Mouse (Mus musculus) bone marrow, adult 2 months (tissue): Measurements from ENCODE around the gene Slc35e4. TPM values are rescaled to one million over a fixed set of nuclear protein-coding genes. Genes with fewer than 3 reads are reported as not detected.

Experiments
- H3K27ac ChIP-seq: fragments of 200-500 bp; 2 replicates; pipeline ENCODE4 v1.5.1; 2012; ENCODE audit warnings: low read depth, mild to moderate bottlenecking, control low read depth, inconsistent platforms, low read length; ENCODE audit not compliant: control insufficient read depth, poor library complexity, insufficient read depth
- H3K4me1 ChIP-seq: fragments of 200-500 bp; 2 replicates; pipeline ENCODE4 v1.6.1; 2011; ENCODE audit warnings: low read length; ENCODE audit not compliant: control insufficient read depth, insufficient read depth
- H3K4me3 ChIP-seq: fragments of 200-500 bp; replicated peaks from 2 replicates; pipeline ENCODE3; 2011; ENCODE audit warnings: mild to moderate bottlenecking, low read depth, low read length, control low read depth; ENCODE audit not compliant: control insufficient read depth
- CTCF ChIP-seq: fragments of 200-500 bp; IDR thresholded peaks from 2 replicates; pipeline ENCODE4 v1.5.1; 2011; ENCODE audit warnings: low read length, control low read depth; ENCODE audit not compliant: control insufficient read depth, insufficient read depth
- POLR2A ChIP-seq: fragments of 200-500 bp; IDR thresholded peaks from 2 replicates; pipeline ENCODE4 v1.6.1; 2011; ENCODE audit warnings: low read depth, mild to moderate bottlenecking, control low read depth, low read length, borderline replicate concordance; ENCODE audit not compliant: control insufficient read depth
- WGBS: fragments of 180-500 bp; shearing (Covaris S2); methylation state at CpG from one replicate; pipeline ENCODE4 v1.1.7; 2018; 5-methylcytosine and 5-hydroxymethylcytosine counted together
- polyA plus RNA-seq: library from polyadenylated mRNA; stranded (reverse); fragments of >200 nt; gene quantifications from 2 replicates; pipeline ENCODE4 v1.2.4, GENCODE M21; 2011; ENCODE audit warnings: low replicate concordance; ENCODE audit not compliant: missing spikeins, insufficient read depth, insufficient read length

The Slc35e4 gene
- polyA plus RNA-seq, 1 experiment = 1.3 TPM

DNA sequence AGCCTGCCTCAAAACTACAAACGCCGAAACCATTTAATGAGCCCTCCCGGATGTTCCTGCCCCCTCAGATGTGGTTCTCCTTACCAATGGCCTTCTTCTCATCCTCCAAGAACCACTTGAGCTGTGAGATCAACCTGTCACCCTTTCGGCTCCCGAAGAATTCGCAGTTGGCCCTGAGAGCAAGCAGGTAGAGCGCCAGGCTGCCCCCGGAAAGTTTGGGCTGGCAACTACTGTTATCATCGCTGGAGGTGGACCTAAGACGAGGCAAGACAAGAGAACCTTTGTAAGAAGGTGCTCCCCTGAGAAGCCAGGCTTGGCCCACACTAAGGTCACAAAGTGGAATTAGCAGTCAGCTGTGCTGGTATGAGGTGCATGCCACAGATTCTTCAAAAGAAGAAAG is 11.5 kb upstream of the Slc35e4 start:
- H3K4me1 ChIP-seq = no peaks in the 10 kb centered on the region; the same call in 1 of the 2 replicates
- no peak for TF ChIP-seq CTCF
- no peak for TF ChIP-seq POLR2A
- WGBS = 90% methylated on average over 10 of the region's 10 CpGs
- H3K27ac ChIP-seq = no peak overlapping the region
- no peak overlapping the region for H3K4me3 ChIP-seq

DNA sequence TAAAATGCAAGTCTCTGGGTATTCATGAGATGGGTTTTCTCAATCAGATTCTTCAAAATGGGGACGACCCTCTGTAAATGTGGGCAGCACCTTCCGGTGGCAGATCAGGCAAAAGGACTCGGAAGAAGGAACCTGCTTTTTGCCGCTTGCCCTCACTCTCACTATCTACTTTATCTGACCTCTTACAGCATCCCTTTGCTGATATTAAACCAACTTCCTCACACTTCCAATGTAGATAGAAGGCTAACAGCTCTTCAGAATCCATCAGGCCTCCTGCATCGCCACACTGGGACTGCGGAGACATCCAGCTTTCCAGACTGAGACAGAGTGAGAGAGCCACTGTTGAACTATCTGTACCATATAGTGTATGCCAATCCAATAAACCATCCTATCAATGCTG is 8.3 kb upstream of the Slc35e4 start:
- no peaks in the 10 kb centered on the region for H3K4me1 ChIP-seq
- no peak overlapping the region for H3K4me3 ChIP-seq
- 78% methylated on average over 6 of the region's 6 CpGs for WGBS
- TF ChIP-seq CTCF (no peak), POLR2A (no peak)
- no peak overlapping the region for H3K27ac ChIP-seq

DNA sequence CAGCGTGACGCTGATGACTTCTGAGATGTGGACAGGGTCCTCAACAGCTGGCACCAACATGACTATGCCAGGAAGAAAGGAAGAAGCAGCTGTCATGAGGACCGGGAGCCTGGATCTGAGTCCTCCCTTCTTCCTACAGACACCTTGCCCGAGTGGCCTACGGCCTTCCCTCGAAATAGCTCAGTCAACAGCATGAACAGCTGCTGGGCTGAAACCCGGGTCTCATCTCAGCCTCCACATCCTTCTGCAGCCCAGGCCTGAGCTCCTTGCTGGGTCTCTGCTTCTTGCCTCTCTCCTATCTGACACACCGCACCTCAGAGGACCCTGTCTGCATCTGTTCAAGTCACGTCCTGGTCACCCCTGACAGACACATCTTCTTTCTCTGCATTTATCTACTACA is 7.7 kb upstream of the Slc35e4 start:
- WGBS = 84% methylated on average over 9 of the region's 9 CpGs
- no peak for TF ChIP-seq CTCF
- no peak for TF ChIP-seq POLR2A

DNA sequence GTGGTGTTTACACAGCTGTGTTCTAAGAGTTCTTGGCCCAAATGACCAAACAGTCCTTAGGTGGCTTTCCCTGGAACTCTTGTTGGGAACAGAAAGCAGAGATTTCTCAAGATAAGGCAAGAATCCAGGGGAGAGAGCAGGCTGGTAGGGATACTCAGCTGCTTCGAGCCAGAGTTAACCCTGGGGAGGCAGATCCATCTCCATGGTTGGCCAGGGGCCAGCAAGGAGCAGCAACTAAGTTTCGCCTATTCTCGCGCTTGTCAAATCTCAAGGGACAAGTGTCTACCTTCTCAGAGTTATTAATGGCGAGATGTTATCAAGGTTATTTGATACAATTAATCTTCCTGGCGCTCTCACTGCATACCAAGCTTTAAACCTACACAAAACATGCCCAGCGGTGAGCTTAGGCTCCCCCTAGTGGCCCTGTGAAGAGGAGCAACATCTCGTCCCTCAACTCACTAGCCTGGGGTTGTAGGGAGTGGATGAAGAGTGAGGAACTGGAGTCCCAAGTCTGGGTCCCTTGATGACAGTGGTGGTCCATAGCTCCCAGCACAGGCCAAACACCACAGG is 6.9 kb upstream of the Slc35e4 start:
- TF ChIP-seq POLR2A (no peak), CTCF (peak; percentile 89)
- H3K4me1 ChIP-seq = no peaks in the 10 kb centered on the region
- H3K4me3 ChIP-seq = no peak overlapping the region
- 38% methylated on average over 8 of the region's 8 CpGs for WGBS
- H3K27ac ChIP-seq = no peak overlapping the region

More for the DNA sequence above, 7.7 kb upstream of the Slc35e4 start:
- Histone ChIP-seq H3K4me3 (no peak overlapping the region), H3K4me1 (no peaks in the 10 kb centered on the region), H3K27ac (no peak overlapping the region)

DNA sequence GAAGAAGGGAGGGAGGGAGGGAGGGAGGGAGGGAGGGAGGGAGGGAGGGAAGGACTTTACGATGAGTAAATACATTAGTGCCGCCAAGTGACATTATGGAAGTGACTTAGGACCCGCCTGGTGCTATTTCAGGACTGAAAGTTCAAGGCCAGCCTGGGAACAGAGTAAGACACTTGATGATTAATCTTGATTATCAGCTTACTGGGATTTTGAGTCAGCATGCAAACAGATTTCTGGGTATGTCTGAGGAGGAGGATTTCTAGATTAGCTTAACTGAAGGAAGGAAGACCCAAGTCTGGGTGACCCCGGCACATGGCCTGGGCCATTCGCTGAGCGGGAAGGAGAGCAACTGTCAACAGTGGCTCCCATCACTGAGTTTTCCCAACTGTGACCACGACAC is 6.0 kb upstream of the Slc35e4 start:
- 84% methylated on average over 7 of the region's 7 CpGs for WGBS
- no peak for TF ChIP-seq CTCF
- no peak for TF ChIP-seq POLR2A
- no peak overlapping the region for H3K4me3 ChIP-seq
- no peak overlapping the region for H3K27ac ChIP-seq
- no peaks in the 10 kb centered on the region for H3K4me1 ChIP-seq

DNA sequence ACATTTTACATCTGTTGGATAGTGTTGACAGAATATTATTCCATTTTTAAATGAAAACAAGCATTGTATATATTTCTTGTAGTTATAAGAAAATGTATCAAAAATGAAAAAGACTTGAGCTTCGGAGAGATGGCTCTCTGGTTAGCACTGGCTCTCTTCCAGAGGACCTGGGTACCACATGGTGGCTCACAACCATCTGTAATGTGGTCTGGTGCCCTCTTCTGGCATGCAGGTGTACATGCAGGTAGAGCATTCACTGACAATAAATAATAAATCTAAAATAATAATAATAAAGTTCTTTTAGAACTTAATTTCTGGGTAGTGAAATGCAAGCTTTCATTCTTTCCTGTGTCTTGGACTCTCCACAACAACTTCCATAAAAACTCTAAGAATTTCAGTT is 4.3 kb upstream of the Slc35e4 start:
- WGBS = 12% methylated on average over 1 of the region's 1 CpGs

DNA sequence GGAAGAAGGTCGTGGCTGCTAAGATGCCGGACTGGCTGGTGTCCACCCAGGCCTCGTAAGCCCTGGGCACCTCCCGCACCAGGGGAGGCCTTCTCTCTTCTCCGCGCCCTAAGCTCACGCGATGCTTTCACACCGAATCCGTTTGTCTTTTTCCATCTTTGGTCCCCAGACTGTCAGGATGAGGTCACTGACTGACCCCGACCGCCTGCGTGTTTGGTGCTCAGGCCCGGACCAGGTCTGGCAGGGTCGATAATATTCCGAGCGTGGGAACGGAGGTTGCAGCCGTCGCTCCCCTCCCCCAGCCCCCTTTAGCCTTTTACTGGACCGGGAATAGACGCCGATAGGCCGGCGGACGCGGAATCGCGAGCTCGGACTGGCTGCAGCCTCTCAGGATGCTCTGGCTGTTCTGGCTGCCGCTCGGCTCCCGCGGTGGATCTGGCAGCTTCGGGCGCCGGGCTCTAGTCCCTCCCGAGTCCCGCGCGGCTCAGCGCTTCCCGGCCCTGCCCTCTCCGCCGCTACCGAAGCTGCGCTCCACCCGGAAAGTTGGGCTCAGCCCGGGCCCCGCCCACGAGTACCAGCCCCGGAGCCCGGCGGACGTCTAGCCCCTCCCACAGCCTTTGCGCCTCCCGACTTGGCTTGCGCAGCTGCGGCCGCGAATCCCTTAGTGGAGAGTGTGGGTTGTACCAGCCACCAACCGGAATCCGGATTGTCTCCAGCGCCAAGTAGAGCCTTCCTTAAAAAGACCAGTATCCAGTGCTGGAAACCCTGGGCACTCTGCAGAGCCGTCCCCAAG is 952 bp downstream of the Slc35e4 start:
- WGBS = under 1% methylated on average over 65 of the region's 65 CpGs
- peak overlapping the region; percentile 70 for H3K4me3 ChIP-seq
- H3K27ac ChIP-seq = peak overlapping the region; percentile 71
- TF ChIP-seq CTCF = no peak
- TF ChIP-seq POLR2A = peak; percentile 9; the same call in 1 of the 2 replicates
- no peaks in the 10 kb centered on the region for H3K4me1 ChIP-seq

More for the DNA sequence above, 4.3 kb upstream of the Slc35e4 start:
- no peak overlapping the region for H3K4me3 ChIP-seq
- TF ChIP-seq POLR2A (no peak), CTCF (peak; percentile 59; the same call in 1 of the 2 replicates)
- H3K4me1 ChIP-seq = no peaks in the 10 kb centered on the region
- no peak overlapping the region for H3K27ac ChIP-seq

DNA sequence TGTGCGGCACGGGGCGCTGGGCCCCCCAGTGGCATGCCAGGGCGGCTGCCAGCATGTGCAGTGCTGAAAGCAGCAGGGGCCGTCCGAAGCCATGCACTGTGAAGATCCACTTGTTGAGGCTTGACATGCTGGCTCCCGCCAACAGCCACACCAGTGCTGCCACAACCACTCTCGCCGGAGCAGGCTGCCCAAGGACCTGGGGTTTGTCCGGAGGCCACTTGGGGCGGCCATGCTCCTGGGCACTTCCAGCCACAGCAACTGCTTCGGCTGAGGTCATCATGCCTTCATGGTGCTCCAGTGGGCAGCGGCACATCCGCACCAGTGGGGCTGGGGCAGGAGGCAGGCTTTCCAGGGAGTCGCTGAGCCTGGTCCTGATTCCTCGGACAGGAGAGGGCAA is 1.6 kb downstream of the Slc35e4 start:
- Histone ChIP-seq H3K4me1 (no peaks in the 10 kb centered on the region), H3K4me3 (peak overlapping the region; percentile 70), H3K27ac (peak overlapping the region; percentile 4; the same call in 1 of the 2 replicates)
- 22% methylated on average over 16 of the region's 16 CpGs for WGBS
- TF ChIP-seq POLR2A = no peak; the same call in 1 of the 2 replicates
- no peak for TF ChIP-seq CTCF
